Mouse (Mus musculus) ES-E14 (cell line): ENCODE results near the gene Zdhhc15.
"Not testable (repeated sequence)": the region's sequence is repeated elsewhere in the genome, so short reads cannot be mapped to it uniquely, and the experiment has no call there.

Source experiments
- HCFC1 ChIP-seq: IDR thresholded peaks from 2 replicates; pipeline ENCODE4 v1.6.1; 2012; ENCODE audit warnings: low read length, inconsistent platforms, borderline replicate concordance; ENCODE audit not compliant: insufficient read depth
- ZNF384 ChIP-seq: IDR thresholded peaks from 2 replicates; pipeline ENCODE4 v1.6.1; 2012; ENCODE audit warnings: low read depth, low read length, inconsistent platforms

DNA sequence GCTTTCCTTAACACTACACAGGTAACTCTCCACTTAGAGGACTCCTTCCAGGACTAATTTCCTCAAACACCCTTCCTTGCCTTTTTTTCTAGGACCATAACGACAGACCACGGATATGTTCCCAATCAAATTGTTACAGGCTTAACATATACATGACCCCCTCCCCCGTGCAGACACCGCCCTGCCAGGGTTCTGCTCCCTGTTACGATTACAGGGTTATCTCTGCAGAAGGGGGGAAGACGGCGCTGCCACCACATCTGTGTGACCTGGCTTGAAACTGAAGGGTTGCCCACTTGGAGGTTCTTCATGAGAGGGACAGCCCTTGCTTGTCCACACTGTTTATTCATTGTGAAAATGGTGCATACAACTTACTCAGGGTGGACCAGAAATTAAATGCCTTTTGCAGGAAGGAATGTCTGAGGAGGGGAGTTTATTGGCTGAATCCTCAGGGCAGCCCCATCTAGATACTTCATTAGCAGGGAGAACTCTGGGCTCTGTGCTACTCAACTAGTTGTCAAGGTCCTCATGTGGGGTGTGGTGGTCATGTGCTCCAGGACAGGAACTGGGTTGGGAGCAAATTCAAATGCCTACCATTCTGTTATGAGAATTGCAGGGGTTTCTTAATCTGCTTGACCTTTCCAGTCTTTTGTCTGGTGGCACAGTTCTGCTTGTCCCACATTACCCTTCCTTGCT lies 67.0 kb downstream of the Zdhhc15 start:
- not testable (repeated sequence) for TF ChIP-seq HCFC1, ZNF384
